Mouse (Mus musculus) ES-Bruce4 (cell line): ENCODE data around the gene Abhd8.
A peak's percentile ranks its signal among the peaks of the same experiment; 100 is the strongest.

ENCODE experiments used
- CTCF ChIP-seq: IDR thresholded peaks from one replicate; pipeline ENCODE4 v1.8.1; 2011; ENCODE audit warnings: low read depth, low read length
- POLR2A ChIP-seq: IDR thresholded peaks from one replicate; pipeline ENCODE4 v1.8.1; 2011; ENCODE audit warnings: low read length; ENCODE audit not compliant: insufficient read depth

DNA sequence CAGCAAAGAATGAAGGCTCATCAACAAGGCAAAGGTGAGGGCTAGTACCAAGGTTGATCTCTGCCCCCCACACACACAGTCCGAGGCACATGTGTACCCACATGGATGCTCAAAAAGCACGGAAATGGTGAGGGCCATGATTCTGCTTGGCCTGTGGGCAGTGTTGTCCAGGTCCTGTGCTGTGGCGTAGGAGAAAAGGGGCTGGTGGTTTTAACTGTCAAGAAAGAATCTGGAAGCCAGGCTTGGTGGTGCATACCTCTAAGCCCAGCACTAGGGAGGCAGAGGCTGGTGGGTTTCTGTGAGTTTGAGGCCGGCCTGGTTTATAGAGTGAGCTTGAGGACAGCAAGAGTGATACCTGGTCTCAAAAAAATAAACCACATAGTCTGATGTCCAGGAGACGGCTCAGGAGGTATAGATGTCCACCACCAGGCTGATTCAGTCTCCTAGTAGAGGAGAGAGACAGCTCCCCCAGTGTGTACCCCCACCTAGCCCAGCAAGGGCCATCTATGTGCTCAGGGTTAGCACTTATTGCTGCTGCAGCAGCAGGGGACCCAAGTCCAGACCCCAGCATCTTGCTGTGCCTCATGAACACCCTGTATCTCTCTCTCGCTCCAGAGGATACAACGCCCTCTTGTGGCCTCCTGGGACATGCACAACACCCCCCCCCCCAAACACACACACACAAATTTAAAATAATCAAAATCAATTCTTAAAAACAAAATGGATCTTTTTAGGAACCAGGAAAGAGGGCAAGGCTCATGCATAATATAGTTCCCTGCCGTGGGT, 9.3 kb upstream of the Abhd8 start:
- TF ChIP-seq CTCF (peak; percentile 58), POLR2A (no peak)
